Mouse (Mus musculus) thymus, postnatal 25 days (tissue): ENCODE measurements around the gene Irx4.

ENCODE experiments used
- DNase-seq: peaks from one replicate; pipeline ENCODE4 v3.0.0; 2022

Gene Irx4

GRCm38 (mm10) chr13:73260354-73261035 lies at the start of gene Irx4:
TSS of gene Irx4 (plus strand) at chr13:73260479.
- DNase-seq, result no peak

GRCm38 (mm10) chr13:73214301-73214700 lies 46.0 kb upstream of the Irx4 start:
- DNase-seq, result no peak

- no peak for DNase-seq
These were observed 23.8 kb upstream of the Irx4 start for GRCm38 (mm10) chr13:73236461-73236860.

- DNase-seq, result no peak
These were observed 21.0 kb upstream of the Irx4 start for GRCm38 (mm10) chr13:73239191-73239746.

GRCm38 (mm10) chr13:73242556-73242955 lies 17.7 kb upstream of the Irx4 start:
- DNase-seq, result no peak

- no peak for DNase-seq
These were observed 13.3 kb upstream of the Irx4 start for GRCm38 (mm10) chr13:73246961-73247360.

GRCm38 (mm10) chr13:73251222-73251621 lies 9.1 kb upstream of the Irx4 start:
- DNase-seq, result no peak

GRCm38 (mm10) chr13:73252022-73252421 lies 8.3 kb upstream of the Irx4 start:
- DNase-seq, result no peak

- no peak for DNase-seq
These were observed 1.9 kb upstream of the Irx4 start for GRCm38 (mm10) chr13:73258415-73258814.

GRCm38 (mm10) chr13:73259577-73260353 lies 514 bp upstream of the Irx4 start:
- no peak for DNase-seq

- no peak for DNase-seq
These were observed 904 bp downstream of the Irx4 start for GRCm38 (mm10) chr13:73261036-73261730.

GRCm38 (mm10) chr13:73261881-73262280 lies 1.6 kb downstream of the Irx4 start:
- DNase-seq, result no peak

- no peak for DNase-seq
These were observed 2.3 kb downstream of the Irx4 start for GRCm38 (mm10) chr13:73262336-73263127.

GRCm38 (mm10) chr13:73263128-73263971 lies 3.1 kb downstream of the Irx4 start:
- DNase-seq, result no peak

- no peak for DNase-seq
These were observed 4.0 kb downstream of the Irx4 start for GRCm38 (mm10) chr13:73264166-73264735.

- DNase-seq, result no peak
These were observed 4.6 kb downstream of the Irx4 start for GRCm38 (mm10) chr13:73264831-73265230.

- no peak for DNase-seq
These were observed 5.2 kb downstream of the Irx4 start for GRCm38 (mm10) chr13:73265442-73265841.

- no peak for DNase-seq
These were observed 7.3 kb downstream of the Irx4 start for GRCm38 (mm10) chr13:73267551-73267950.

GRCm38 (mm10) chr13:73268702-73269101 lies 8.4 kb downstream of the Irx4 start:
- DNase-seq, result no peak

- DNase-seq, result no peak
These were observed 9.0 kb downstream of the Irx4 start for GRCm38 (mm10) chr13:73269251-73269650.

- no peak for DNase-seq
These were observed 9.6 kb downstream of the Irx4 start for GRCm38 (mm10) chr13:73269891-73270290.
